Mouse (Mus musculus): ENCODE data around the gene Rnf38.

Gene Rnf38

DNA sequence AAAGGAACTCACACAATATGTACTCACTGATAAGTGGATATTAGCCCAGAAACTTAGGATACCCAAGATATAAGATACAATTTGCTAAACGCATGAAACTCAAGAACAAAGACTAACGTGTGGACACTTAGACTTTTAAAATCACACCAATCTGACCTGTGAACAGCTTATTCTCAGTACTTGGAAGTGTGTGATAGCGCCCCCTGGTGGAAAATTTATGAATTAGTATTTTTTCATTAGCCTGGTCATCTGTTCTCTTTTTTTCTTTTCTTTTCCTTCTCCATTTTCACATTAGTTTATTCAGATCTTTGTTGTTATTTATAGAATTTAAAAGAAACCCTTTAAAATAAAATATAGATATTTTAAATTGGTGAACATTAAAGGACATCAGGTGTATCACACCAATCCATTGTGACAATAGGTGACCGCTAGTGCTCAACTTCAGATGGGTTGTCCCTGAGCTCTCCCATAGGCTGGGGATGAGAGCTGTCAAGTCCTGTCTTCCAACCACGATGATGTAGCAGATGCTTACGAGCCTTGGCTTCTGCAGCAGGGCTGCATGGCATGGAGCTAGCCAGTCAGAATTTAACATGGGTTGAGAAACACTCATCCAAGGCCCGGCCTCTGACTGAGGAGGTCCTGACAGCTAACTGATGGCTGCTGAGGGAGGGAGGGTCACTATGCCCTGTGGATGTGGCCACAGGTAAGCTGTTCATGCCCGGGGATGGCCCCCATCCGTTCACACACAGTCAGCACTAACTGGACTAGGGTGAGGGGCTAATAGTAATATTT lies 114.0 kb downstream of the Rnf38 start:
- peak; percentile 44 for DNase-seq (ENCODE audit: extremely low read depth, low read depth)

DNA sequence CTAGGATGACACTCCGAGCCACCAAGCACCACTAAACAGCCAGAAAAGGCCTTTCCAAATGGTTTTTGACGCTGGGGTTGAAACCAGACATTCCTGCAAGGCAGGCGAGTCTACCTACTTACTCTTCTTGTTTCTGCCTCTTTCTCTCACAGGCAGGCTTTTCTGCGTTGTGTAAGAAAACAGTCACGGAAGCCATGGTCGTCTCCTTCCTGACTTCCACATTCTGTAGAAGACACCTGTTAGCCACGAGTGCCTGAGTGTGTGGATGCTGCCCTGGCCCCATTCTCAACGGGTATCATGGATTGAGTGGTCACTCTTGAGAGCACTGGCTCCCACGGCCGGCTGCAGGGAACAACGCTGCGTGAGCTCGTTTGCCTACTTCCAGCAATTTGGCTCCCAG lies 118.5 kb downstream of the Rnf38 start:
- DNase-seq (ENCODE audit: extremely low read depth, low read depth) = no peak

DNA sequence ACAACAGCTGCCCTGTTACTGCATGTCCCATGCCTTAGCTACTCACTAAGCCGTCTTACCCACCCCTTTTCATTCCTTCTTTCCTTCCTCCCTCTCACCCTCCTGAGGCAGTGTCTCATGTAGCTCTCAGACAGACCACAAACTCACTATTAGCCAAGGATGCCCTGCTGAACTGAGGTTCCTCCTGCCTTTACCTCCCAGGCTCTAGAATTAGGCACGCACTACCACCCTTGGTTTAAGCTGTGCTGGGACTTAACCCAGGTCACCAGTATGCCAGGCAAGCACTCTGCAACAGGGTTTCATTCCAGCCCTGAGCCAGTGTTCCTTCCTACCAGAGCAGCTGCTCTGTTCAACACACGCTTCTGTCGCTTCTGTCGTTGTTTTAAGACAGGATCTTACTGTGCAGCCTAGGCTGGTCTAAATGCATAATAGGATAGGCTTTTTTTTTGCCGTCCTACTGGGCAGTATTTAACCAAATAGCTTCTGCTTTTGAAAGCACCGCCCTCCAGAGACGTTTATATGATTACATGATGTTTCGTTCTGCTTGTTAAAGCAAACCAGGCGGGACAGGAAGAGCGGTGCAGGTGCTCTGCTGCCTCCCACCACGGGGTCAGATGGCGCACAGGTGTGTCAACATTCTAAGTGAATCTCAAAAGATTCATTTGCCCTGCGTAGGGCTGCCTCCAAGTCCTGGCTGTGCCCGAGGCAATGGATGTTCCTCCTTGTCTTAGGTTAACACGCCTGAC lies 120.0 kb downstream of the Rnf38 start:
- DNase-seq (ENCODE audit: extremely low read depth, low read depth) = peak; percentile 71

DNA sequence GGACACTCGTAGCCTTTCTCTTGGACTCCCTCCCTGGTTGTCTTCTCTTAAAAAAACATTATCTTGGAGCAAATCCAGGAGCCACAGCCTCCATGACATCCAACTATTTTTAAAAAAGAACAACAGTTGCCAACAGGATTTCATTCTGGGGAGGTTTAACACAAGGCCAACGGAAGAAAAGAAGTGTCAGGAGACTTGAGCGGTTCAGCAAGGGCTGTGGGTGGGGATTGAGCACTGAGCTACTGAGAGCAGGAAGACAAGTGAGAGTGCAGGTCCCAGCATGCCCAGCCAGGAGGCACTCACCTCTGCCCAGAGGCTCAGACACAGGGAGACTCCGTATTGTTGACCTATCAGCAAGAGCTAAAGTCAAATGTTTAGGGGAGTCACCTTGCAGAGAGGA lies 120.8 kb downstream of the Rnf38 start:
- DNase-seq (ENCODE audit: extremely low read depth, low read depth) = no peak

DNA sequence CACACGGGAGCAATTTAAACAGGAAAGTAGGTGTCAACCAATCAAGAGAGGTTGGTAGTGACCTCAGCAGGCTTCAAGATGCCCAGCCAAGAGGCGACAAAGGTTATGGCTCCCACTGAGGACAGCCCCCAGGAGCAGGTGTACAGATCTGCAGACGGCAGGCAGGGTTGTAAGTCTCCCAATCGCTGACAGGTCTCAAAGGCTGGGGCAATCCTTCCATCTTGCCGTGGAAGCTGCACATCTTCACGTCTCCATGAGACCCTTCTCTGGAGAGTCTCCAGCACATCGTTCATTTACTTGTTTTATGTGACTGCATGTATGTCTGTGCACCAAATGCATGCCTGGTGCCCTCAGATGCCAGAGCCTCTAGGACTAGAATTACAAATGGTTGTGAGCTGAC lies 122.8 kb downstream of the Rnf38 start:
- no peak for DNase-seq (ENCODE audit: extremely low read depth, low read depth)

DNA sequence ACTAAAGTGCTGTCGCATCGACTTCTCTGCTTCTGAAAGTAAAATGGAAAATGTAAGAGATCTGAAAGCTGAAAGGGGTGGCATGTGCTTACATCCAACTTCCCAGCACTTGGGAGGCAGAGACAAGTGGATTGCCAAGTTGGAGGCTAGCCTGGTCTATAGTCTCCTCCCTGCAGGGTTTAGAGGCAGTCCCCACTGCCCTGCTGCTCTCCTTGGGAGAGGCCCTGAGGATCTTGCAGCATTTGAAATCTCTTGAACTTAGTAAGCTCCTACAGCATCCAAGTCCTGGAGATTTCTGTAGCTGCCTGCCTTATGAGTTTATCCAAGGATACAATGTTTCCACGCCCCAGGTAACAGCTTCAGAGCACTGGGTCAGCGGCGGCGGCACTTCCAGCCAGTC lies 125.3 kb downstream of the Rnf38 start:
- DNase-seq (ENCODE audit: extremely low read depth, low read depth) = no peak

DNA sequence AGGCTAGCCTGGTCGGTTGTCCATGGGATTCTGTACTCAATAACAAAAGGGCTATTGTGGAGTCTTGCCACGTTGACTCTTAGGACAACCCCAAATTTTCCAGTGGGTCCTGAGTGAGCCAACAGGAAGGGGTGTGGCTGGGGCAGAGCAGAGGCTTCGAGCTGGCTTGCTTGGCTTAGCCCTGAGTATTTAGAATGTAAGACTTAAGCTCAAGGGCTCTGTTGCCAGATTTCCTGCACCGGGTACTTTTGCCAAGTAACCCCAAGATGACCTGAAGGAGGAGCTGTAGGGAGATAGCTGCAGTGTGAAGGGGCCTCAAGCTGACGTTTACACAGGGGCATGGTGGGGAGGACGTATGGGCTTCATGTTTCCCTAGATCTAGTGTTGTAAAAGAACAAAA lies 126.2 kb downstream of the Rnf38 start:
- DNase-seq (ENCODE audit: extremely low read depth, low read depth) = no peak

DNA sequence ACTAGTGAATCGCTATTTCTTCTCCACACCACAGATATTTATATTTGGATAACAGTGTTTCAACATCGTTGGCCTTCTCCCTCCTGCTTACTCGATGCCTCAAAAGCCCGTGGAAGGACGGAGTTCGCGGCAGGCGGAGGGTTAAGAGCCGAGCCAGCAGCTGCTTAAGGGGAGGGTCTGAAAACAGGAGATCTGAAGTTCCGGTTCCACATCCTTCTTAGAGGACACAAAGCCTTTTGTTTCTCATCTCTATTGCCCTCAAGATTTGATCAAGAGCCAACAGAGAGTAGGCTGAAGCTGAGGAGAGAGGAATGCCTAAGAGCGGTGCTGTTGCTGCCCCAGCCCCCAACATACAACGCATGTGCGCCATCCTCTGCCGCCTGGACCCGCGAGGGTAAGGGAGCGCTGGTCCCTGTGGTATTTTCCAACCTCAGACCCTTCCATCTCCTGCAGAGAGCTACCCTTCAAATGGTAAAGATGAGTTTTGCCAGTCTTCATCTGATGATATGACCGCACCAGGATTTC lies 127.2 kb downstream of the Rnf38 start:
- no peak for DNase-seq (ENCODE audit: extremely low read depth, low read depth)

DNA sequence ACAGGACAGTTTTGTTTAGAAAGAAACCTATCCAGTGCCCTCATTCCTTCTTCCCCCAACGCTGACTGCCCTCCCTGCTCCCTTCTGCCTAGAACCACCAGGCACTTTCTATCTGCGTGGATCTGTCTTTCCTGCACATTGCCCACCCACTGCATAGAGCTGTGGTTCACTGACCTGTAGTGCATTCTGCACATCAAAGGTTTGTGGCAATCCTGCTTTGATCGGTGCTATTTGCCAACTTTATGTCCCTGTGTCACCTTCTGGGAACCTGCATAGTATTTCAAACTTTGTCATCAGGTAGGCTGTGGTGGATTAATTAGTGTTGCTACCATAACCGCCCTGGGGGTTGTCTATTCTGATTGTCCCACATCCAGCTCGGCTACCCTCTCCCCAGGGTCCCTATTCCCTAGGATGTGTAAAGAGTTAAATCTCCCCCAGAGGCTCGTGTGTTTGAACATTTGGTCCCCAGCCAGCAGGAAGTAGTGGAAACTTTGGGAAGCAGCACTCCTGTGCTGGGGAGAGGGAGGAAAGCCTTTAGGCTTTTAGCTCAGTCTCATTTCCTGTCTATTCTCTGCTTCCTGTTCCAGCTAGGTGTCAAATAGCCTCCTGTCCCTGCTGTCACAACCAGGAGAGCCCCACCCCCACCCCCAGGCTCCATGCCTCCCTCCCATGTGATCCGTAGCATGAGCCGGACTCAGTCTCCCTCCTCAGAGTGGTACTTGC lies 129.2 kb downstream of the Rnf38 start:
- DNase-seq (ENCODE audit: extremely low read depth, low read depth) = no peak

DNA sequence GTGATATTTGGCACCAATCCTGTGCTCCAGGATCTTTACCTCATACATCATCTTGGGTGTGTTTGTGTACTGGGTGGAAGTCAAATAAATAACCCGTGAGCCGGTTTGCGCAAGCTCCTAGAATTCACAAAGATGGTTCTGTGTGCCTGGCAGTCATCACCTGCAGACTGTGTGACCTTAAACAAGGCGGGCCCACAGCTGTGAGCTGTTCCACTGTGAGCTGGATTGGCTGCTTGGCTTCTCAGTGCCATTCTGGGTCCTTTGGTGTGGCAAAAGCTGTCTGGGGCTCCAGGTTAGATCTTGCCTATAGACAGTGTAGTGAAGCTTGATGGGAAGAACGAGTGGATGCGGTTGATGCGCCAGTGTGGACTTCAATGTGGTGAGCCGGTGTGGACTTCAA lies 130.0 kb downstream of the Rnf38 start:
- no peak for DNase-seq (ENCODE audit: extremely low read depth, low read depth)

DNA sequence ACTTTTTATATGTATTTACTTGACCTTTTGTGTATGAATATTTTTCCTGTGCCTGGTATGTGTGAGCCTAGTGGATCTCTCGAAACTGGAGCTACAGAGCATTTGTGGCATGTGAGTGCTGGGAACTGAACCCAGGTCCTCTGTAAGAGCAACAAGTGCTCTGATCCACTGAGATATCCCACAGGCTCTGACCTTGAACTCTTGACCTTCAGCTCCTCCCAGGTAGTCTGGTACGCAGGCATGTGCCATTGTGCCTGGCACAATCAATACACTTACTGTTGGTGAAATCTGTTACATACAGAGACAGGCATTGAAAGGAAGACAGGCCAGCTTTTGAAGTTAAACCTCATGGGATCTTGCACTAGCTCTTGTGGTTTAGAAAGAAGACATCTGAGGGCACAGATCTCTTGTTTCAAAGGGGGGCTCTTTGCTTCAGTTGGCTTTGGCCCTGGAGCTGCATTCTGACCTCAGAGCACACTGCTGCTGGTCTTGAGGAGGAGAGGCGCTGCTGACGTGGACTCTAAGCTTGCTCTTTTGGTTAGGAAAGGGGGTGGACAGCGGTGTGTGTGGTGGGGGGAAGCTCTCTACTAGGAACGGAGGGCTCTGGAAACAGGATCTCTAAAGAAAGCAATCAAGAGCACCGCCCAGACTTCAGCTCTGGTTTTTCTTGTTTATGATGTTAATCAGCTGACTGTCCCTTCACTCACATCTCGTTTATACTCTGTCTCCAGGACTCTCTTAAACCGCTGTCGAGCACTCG lies 135.8 kb downstream of the Rnf38 start:
- no peak for DNase-seq (ENCODE audit: extremely low read depth, low read depth)

DNA sequence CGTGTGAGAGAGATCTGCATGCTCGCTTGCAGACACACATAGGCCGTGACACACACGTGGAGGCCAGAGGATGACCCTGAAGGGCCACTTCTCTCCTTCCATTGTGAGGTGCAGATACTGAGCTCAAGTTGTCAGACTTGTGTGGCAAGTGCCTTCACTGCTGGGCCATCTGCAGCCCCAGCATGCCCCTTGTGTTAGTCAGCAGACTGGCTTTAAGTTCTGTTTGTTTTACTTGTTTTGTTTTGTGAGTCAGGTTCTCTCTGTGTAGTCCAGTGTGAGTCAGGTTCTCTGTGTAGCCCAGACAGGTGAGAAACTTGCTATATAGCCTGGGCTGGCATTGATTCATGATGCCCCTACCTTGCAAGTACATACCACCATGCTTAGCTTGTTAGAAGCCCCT lies 139.1 kb downstream of the Rnf38 start:
- DNase-seq (ENCODE audit: extremely low read depth, low read depth) = no peak

DNA sequence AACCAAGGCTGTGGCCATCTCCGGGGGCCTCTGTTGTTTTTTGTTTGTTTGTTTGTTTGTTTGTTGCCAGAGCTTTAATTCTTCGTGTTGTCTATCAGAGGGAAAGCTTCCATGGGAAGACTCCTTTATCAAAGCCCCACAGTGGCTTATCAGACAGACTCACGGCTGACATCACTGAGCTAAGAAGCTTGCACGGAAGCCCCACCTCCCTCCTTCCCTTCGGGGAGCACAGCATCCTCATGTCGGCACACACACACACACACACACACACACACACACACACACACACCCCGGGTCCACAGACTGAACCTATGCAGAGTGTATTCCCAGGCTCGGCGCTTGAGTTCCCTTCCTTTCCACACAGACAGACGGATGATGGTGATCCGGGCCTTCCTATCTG lies 141.2 kb downstream of the Rnf38 start:
- DNase-seq (ENCODE audit: extremely low read depth, low read depth) = peak; percentile 14

DNA sequence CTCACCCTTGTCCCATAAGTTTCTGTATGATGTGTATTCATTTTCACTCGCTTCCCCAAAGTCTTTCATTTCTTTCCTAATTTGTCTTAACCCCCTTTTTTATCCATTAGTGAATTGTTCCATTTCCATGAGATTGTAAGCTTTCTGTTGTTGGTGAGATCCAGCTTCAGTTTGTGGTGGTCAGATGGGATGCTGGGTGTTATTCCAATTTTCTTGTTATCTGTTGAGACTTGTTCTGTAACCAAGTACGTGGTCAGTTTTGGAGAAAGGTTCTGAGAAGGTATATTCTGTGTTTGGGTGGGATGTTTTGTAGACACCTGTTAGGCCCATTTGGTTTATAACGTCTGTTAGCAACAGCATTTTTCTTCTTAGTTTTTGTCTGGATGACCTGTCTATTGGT lies 148.0 kb downstream of the Rnf38 start:
- DNase-seq (ENCODE audit: extremely low read depth, low read depth) = no peak

DNA sequence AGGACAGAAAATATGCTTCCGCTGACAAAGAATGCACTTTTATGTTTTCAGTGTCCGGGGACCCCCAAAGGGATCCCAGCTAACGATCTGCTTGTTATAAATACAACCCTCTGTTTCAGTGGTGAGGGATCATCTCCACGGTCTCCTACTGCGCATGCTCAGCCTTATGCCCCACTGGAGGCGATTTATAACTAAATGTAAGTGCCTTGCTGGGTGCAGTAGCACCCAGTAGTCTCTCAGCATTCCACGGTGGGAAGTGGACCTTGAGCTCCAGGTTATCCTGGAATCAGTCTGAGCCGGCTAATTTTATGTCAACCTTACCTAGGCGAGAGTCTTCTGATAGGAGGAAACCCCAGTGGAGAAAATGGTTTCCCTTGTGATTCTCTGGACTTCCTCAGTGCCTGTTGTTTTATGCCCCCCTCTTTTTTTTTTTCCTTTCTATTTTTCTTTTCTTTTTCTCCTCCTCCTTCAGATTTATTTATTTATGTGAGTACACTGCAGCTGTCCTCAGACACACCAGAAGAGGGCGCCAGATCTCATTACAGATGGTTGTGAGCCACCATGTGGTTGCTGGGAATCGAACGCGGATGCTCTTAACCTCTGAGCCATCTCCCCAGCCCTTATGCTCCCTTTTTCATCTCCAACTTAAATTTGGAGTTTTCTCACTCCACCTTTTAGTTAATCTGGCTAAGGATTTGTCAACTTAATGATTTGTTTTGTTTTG lies 148.8 kb downstream of the Rnf38 start:
- no peak for DNase-seq (ENCODE audit: extremely low read depth, low read depth)

DNA sequence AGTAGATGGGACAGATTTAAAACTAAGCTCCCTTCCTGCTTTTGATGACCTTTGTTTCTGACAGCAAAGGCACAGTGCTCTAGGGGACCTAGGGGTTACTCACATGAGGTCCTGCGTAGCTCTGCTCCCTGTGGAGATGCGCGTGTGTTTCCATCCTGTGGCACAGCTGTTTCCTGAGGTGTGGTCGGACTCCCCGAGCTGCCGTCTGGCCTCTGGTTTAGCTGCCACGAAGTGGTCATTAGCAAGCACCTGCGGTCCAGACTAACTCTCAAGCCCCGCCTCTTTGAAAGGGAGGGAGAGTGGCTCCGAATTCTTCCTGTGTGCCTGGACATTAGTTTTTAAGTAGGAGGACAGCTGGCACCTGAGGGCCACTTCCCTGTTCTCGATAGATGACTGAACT lies 149.6 kb downstream of the Rnf38 start, which contains the start of gene Gne:
Gene Gne (minus strand): TSS at position 233 of the 400 bp plus-strand sequence.
- no peak for DNase-seq (ENCODE audit: extremely low read depth, low read depth)

DNA sequence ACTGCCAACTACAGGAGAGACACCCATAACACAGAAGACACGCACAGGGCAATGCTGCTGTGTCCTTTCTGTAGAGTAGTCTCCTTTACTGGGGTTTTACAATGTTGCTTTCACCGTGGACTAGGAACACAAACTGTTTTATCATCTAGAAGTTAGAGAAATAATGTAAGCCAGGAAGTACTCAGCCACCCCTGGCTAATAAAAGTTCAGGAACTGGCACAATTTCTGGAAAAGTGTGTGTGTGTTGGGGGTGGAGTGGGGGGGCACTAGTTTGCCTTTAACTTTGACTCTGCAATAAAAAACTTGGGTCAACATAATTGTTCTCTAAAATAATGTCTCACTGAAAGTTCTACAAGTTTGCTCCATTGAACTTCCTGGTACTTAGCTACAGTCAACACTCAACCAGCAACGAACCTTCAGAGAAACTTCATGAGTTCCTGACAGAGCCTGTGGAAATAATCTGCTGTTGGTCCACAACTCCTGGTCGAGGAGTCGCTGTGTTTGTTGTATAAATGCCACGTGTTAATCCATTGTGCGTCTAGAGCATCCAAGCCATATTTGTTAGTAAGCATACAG lies 155.1 kb downstream of the Rnf38 start:
- DNase-seq (ENCODE audit: extremely low read depth, low read depth) = no peak

All from MEL-GATA-1-ER (cell line).